Mouse (Mus musculus): ENCODE measurements around the gene 1700061G19Rik. TPM values are rescaled to one million over a fixed set of nuclear protein-coding genes. Genes with fewer than 3 reads are reported as not detected.

The 1700061G19Rik gene
- polyA plus RNA-seq, 1 experiment from 2014 or later, result 0.56 TPM

DNA sequence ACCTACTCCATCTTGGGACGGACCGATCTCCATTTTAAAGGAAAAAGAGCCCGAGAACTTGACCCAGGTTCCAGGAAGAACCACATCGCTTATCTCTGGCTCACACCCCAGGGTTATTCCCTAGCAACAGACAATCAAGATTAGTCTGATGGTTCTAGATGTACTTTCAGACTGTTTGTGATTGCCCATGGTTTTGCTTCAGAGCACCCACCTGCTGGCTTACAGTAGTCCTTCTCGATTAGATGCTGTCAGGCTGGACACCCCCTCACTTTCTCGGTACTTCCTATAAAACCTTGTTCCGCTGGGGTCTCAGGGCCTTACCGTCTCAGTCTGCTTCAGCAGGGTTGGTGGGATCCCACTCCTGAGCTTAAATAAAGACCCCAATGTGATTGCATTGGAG lies 38.9 kb upstream of the 1700061G19Rik start:
- Histone ChIP-seq H3K36me3 (ENCODE audit: control insufficient read depth, insufficient read depth, low read length) (no peaks in the 10 kb centered on the region), H3K27ac (ENCODE audit: low read depth, low read length) (no peak overlapping the region), H3K9me3 (ENCODE audit: control insufficient read depth, low read length) (no peaks in the 10 kb centered on the region), H3K4me2 (ENCODE audit: low read depth, low read length) (no peak overlapping the region), H3K9ac (replicated peaks; ENCODE audit: low read depth, low read length) (no peak overlapping the region), H3K4me1 (ENCODE audit: control insufficient read depth, insufficient read depth, low read length) (no peaks in the 10 kb centered on the region), H3K27me3 (ENCODE audit: control insufficient read depth, insufficient read depth, low read length) (no peaks in the 10 kb centered on the region), H3K4me3 (ENCODE audit: low read depth, low read length) (no peak overlapping the region)
- no peak for ATAC-seq (ENCODE audit: low read depth)
- WGBS, result 96% methylated on average over 8 of the region's 8 CpGs

DNA sequence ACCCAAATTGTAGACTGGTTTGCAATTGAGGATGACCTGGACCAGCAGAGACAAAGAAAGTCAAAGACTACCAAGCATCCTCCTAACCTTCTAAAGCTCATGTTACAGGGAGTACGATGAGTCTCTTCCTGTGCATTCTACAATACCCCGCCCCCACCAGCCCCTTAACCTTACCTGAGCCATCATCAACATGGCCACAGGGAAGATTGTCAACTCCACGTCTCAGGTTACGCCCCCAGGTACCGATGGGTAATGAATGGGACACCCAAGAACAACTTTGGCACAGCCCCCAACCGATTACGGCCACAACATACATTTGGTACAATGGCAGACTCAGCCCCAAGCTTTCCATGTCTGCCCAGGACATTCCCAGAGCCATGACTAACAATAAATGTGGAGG lies 34.8 kb upstream of the 1700061G19Rik start:
- 89% methylated on average over 7 of the region's 7 CpGs for WGBS
- ATAC-seq (ENCODE audit: low read depth), result no peak

DNA sequence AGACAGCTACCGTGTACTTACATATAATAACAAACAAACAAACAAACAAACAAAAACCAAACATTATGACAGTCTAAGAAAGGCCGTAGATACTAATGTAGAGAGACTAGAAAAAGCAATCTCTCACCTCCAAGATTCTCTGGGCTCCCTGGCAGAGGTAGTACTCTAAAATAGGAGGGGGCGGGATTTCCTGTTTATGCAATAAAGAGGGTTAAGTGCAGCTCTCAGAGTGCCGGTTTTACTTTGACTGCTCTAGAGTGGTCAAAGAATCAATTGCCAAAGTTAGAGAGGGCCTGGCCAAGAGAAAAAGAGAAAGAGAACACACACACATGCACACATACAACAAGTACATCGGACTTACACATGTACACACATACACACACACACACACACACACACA lies 33.1 kb upstream of the 1700061G19Rik start:
- no peaks in the 10 kb centered on the region for H3K36me3 ChIP-seq (ENCODE audit: control insufficient read depth, insufficient read depth, low read length)
- H3K9ac ChIP-seq (replicated peaks; ENCODE audit: low read depth, low read length), result no peak overlapping the region
- no peak overlapping the region for H3K27ac ChIP-seq (ENCODE audit: low read depth, low read length)
- no peak overlapping the region for H3K4me3 ChIP-seq (ENCODE audit: low read depth, low read length)
- H3K4me2 ChIP-seq (ENCODE audit: low read depth, low read length), result no peak overlapping the region
- 85% methylated on average over 5 of the region's 5 CpGs for WGBS
- no peak for ATAC-seq (ENCODE audit: low read depth)
- no peaks in the 10 kb centered on the region for H3K4me1 ChIP-seq (ENCODE audit: control insufficient read depth, insufficient read depth, low read length)
- no peaks in the 10 kb centered on the region for H3K9me3 ChIP-seq (ENCODE audit: control insufficient read depth, low read length)
- no peaks in the 10 kb centered on the region for H3K27me3 ChIP-seq (ENCODE audit: control insufficient read depth, insufficient read depth, low read length)

More for the DNA sequence above, 34.8 kb upstream of the 1700061G19Rik start:
- no peak overlapping the region for H3K4me3 ChIP-seq (ENCODE audit: low read depth, low read length)
- H3K27ac ChIP-seq (ENCODE audit: low read depth, low read length), result no peak overlapping the region
- no peak overlapping the region for H3K9ac ChIP-seq (replicated peaks; ENCODE audit: low read depth, low read length)
- H3K27me3 ChIP-seq (ENCODE audit: control insufficient read depth, insufficient read depth, low read length), result no peaks in the 10 kb centered on the region
- H3K9me3 ChIP-seq (ENCODE audit: control insufficient read depth, low read length), result no peaks in the 10 kb centered on the region
- H3K36me3 ChIP-seq (ENCODE audit: control insufficient read depth, insufficient read depth, low read length), result no peaks in the 10 kb centered on the region
- H3K4me1 ChIP-seq (ENCODE audit: control insufficient read depth, insufficient read depth, low read length), result no peaks in the 10 kb centered on the region
- H3K4me2 ChIP-seq (ENCODE audit: low read depth, low read length), result no peak overlapping the region

DNA sequence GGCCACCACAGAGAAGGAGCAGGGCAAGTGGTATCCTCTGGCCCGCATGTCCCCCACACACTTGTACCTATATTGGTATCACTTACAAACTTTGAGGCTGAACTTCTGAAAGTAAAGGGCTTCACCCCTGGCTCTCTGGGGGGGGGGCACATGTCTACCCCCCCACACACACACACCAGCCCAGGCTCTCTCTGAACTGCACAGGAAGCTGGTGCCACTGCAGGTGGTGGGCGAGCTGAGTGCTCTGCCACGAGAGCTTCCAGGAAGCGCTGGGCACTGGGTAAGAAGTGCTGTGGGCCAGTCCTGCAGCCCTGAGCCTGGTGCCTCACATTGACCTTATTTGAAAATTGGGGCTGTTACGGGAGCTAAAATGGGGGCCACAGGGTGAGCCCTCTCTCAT lies 31.6 kb upstream of the 1700061G19Rik start:
- Histone ChIP-seq H3K9me3 (ENCODE audit: control insufficient read depth, low read length) (no peaks in the 10 kb centered on the region), H3K27me3 (ENCODE audit: control insufficient read depth, insufficient read depth, low read length) (no peaks in the 10 kb centered on the region), H3K4me3 (ENCODE audit: low read depth, low read length) (no peak overlapping the region), H3K9ac (replicated peaks; ENCODE audit: low read depth, low read length) (no peak overlapping the region), H3K4me2 (ENCODE audit: low read depth, low read length) (no peak overlapping the region), H3K27ac (ENCODE audit: low read depth, low read length) (no peak overlapping the region), H3K36me3 (ENCODE audit: control insufficient read depth, insufficient read depth, low read length) (no peaks in the 10 kb centered on the region), H3K4me1 (ENCODE audit: control insufficient read depth, insufficient read depth, low read length) (no peaks in the 10 kb centered on the region)
- no peak for ATAC-seq (ENCODE audit: low read depth)
- 88% methylated on average over 5 of the region's 5 CpGs for WGBS

DNA sequence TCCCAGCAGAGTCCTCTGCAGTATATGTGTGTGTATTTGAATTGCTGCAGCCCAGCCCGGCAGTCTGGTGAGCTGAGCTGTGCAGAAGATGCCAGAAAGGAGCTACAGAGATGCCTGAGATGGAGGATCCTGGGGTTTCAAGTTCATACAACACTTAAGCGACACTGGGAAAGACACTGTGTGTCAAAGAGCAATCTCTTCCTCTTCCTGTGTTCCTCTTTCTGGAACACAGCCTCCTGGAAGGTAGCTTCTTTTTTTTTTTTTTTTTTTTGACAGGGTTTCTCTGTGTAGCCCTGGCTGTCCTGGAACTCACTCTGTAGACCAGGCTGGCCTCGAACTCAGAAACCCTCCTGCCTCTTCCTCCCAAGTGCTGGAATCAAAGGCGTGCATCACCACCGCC lies 26.5 kb upstream of the 1700061G19Rik start:
- H3K36me3 ChIP-seq (ENCODE audit: control insufficient read depth, insufficient read depth, low read length), result no peaks in the 10 kb centered on the region
- no peaks in the 10 kb centered on the region for H3K4me1 ChIP-seq (ENCODE audit: control insufficient read depth, insufficient read depth, low read length)
- H3K27ac ChIP-seq (ENCODE audit: low read depth, low read length), result no peak overlapping the region
- no peak for ATAC-seq (ENCODE audit: low read depth)
- H3K9me3 ChIP-seq (ENCODE audit: control insufficient read depth, low read length), result no peaks in the 10 kb centered on the region
- H3K4me2 ChIP-seq (ENCODE audit: low read depth, low read length), result no peak overlapping the region
- H3K4me3 ChIP-seq (ENCODE audit: low read depth, low read length), result no peak overlapping the region
- WGBS, result 89% methylated on average over 5 of the region's 5 CpGs
- H3K27me3 ChIP-seq (ENCODE audit: control insufficient read depth, insufficient read depth, low read length), result no peaks in the 10 kb centered on the region
- no peak overlapping the region for H3K9ac ChIP-seq (replicated peaks; ENCODE audit: low read depth, low read length)

DNA sequence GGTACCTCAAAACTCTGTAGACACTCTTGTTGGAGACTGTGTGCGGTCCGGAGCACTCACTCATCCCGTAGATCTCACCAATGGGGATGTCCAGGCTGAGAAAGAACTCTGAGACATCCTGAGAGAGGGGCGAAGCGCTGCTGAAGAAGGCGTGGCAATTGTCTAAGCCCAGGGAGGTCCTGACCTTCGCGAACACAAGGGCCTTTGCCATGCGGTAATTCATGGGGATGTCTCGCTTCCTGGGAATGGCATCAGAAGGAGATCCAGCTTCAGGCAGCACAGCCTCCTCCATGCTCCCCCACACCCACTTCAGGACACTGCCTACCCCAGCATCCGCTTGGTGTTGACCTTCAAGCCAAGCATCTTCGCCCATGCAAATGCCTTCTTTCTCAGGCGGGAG lies 25.6 kb upstream of the 1700061G19Rik start:
- H3K9ac ChIP-seq (replicated peaks; ENCODE audit: low read depth, low read length), result no peak overlapping the region
- no peaks in the 10 kb centered on the region for H3K4me1 ChIP-seq (ENCODE audit: control insufficient read depth, insufficient read depth, low read length)
- no peak overlapping the region for H3K4me3 ChIP-seq (ENCODE audit: low read depth, low read length)
- H3K27me3 ChIP-seq (ENCODE audit: control insufficient read depth, insufficient read depth, low read length), result no peaks in the 10 kb centered on the region
- H3K27ac ChIP-seq (ENCODE audit: low read depth, low read length), result no peak overlapping the region
- no peaks in the 10 kb centered on the region for H3K36me3 ChIP-seq (ENCODE audit: control insufficient read depth, insufficient read depth, low read length)
- no peak overlapping the region for H3K4me2 ChIP-seq (ENCODE audit: low read depth, low read length)
- 81% methylated on average over 13 of the region's 13 CpGs for WGBS
- ATAC-seq (ENCODE audit: low read depth), result no peak
- H3K9me3 ChIP-seq (ENCODE audit: control insufficient read depth, low read length), result no peaks in the 10 kb centered on the region

DNA sequence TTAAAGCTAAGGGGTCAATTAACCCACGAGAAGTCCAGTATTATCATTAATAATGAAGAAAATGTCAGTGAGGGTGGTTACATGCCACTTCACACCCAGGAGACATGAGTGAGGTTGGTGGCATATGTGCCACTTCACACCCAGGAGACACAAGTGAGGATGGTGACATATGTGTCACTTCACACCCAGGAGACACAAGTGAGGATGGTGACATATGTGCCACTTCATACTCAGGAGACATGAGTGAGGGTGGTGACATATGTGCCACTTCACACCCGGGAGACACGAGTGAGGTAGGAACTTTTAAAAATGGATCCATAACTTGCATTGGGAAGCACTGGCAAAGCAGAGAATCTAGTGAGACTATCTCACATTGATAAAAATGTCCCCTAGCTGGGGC lies 24.1 kb upstream of the 1700061G19Rik start:
- ATAC-seq (ENCODE audit: low read depth), result no peak
- WGBS, result 80% methylated on average over 3 of the region's 3 CpGs
- H3K9ac ChIP-seq (replicated peaks; ENCODE audit: low read depth, low read length), result no peak overlapping the region

DNA sequence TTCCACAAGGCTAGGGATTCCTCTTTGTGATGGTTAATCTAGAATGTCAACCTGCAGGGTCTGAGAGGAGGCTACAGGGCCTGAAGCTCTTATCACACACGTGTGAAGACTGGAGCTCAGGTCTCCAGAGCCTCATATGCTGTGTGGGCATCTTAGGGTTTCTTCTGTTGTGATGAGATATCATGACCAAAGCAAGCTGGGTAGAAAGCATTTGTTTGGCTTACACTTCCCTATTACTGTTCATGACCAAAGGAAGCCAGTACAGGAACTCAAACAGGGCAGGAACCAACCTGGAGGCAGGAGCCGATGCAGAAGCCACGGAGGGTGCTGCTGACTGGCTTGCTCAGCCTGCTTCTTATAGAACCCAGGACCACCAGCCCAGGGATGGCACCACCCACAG lies 19.9 kb upstream of the 1700061G19Rik start:
- no peaks in the 10 kb centered on the region for H3K27me3 ChIP-seq (ENCODE audit: control insufficient read depth, insufficient read depth, low read length)
- H3K27ac ChIP-seq (ENCODE audit: low read depth, low read length), result no peak overlapping the region
- H3K36me3 ChIP-seq (ENCODE audit: control insufficient read depth, insufficient read depth, low read length), result no peaks in the 10 kb centered on the region
- H3K9ac ChIP-seq (replicated peaks; ENCODE audit: low read depth, low read length), result no peak overlapping the region
- no peak for ATAC-seq (ENCODE audit: low read depth)
- H3K4me3 ChIP-seq (ENCODE audit: low read depth, low read length), result no peak overlapping the region
- H3K4me1 ChIP-seq (ENCODE audit: control insufficient read depth, insufficient read depth, low read length), result no peaks in the 10 kb centered on the region
- WGBS, result 79% methylated on average over 3 of the region's 3 CpGs
- no peaks in the 10 kb centered on the region for H3K9me3 ChIP-seq (ENCODE audit: control insufficient read depth, low read length)
- H3K4me2 ChIP-seq (ENCODE audit: low read depth, low read length), result no peak overlapping the region

More for the DNA sequence above, 24.1 kb upstream of the 1700061G19Rik start:
- no peaks in the 10 kb centered on the region for H3K27me3 ChIP-seq (ENCODE audit: control insufficient read depth, insufficient read depth, low read length)
- no peaks in the 10 kb centered on the region for H3K9me3 ChIP-seq (ENCODE audit: control insufficient read depth, low read length)
- H3K36me3 ChIP-seq (ENCODE audit: control insufficient read depth, insufficient read depth, low read length), result no peaks in the 10 kb centered on the region
- H3K4me2 ChIP-seq (ENCODE audit: low read depth, low read length), result no peak overlapping the region
- no peaks in the 10 kb centered on the region for H3K4me1 ChIP-seq (ENCODE audit: control insufficient read depth, insufficient read depth, low read length)
- no peak overlapping the region for H3K27ac ChIP-seq (ENCODE audit: low read depth, low read length)
- H3K4me3 ChIP-seq (ENCODE audit: low read depth, low read length), result no peak overlapping the region

DNA sequence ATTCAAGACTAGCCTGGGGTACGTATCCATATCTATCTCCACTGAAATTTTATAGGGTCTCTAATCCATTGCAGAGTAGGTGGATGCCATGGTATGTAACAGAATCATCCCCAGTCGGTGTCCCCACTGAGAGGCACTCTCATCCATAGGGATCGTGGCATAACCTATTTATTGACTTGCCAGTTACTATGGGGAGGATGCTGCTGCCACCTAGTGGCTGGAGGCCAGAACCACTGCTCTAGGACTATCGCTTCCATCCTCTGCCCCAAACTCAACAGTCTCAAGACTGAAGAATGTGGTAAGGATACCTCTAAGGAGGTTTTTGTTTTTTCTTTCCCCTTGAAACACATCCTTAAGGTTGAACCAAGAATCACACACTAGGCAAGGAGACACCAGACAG lies 17.1 kb upstream of the 1700061G19Rik start:
- H3K9ac ChIP-seq (replicated peaks; ENCODE audit: low read depth, low read length), result no peak overlapping the region
- H3K4me1 ChIP-seq (ENCODE audit: control insufficient read depth, insufficient read depth, low read length), result no peaks in the 10 kb centered on the region
- H3K36me3 ChIP-seq (ENCODE audit: control insufficient read depth, insufficient read depth, low read length), result no peaks in the 10 kb centered on the region
- no peak overlapping the region for H3K27ac ChIP-seq (ENCODE audit: low read depth, low read length)
- no peaks in the 10 kb centered on the region for H3K27me3 ChIP-seq (ENCODE audit: control insufficient read depth, insufficient read depth, low read length)
- WGBS, result 56% methylated on average over 4 of the region's 4 CpGs
- no peaks in the 10 kb centered on the region for H3K9me3 ChIP-seq (ENCODE audit: control insufficient read depth, low read length)
- no peak; the same call in 1 of the 2 replicates for ATAC-seq (ENCODE audit: low read depth)
- H3K4me3 ChIP-seq (ENCODE audit: low read depth, low read length), result no peak overlapping the region
- no peak overlapping the region for H3K4me2 ChIP-seq (ENCODE audit: low read depth, low read length)

DNA sequence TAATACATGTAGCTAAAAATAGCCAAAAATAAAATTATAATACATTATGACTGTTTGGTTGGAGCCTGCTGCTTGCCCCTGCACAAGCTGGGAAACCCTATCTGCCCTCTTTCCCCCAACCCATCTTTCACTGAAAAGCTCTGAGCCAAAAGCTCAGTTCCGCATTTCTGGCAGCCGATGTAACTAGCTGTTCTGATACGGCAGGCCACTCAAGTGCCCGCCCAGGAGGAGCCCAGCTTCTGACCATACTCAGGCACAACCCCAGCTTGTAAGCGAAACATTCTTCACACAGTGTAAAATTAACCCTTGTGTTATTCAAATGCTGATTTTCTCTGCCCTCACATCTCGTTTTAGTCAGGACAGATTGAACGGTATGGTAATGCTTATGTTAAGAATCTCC lies 16.4 kb upstream of the 1700061G19Rik start:
- no peak overlapping the region for H3K9ac ChIP-seq (replicated peaks; ENCODE audit: low read depth, low read length)
- ATAC-seq (ENCODE audit: low read depth), result no peak

More for the DNA sequence above, 16.4 kb upstream of the 1700061G19Rik start:
- WGBS, result 56% methylated on average over 7 of the region's 7 CpGs
- no peak overlapping the region for H3K27ac ChIP-seq (ENCODE audit: low read depth, low read length)
- H3K4me3 ChIP-seq (ENCODE audit: low read depth, low read length), result no peak overlapping the region
- H3K4me1 ChIP-seq (ENCODE audit: control insufficient read depth, insufficient read depth, low read length), result no peaks in the 10 kb centered on the region
- no peaks in the 10 kb centered on the region for H3K36me3 ChIP-seq (ENCODE audit: control insufficient read depth, insufficient read depth, low read length)
- no peak overlapping the region for H3K4me2 ChIP-seq (ENCODE audit: low read depth, low read length)
- no peaks in the 10 kb centered on the region for H3K9me3 ChIP-seq (ENCODE audit: control insufficient read depth, low read length)
- H3K27me3 ChIP-seq (ENCODE audit: control insufficient read depth, insufficient read depth, low read length), result no peaks in the 10 kb centered on the region
